Mouse (Mus musculus): ENCODE results near the gene Zfp536.
"Not testable (repeated sequence)": the region's sequence is repeated elsewhere in the genome, so short reads cannot be mapped to it uniquely, and the experiment has no call there.

Gene Zfp536

DNA sequence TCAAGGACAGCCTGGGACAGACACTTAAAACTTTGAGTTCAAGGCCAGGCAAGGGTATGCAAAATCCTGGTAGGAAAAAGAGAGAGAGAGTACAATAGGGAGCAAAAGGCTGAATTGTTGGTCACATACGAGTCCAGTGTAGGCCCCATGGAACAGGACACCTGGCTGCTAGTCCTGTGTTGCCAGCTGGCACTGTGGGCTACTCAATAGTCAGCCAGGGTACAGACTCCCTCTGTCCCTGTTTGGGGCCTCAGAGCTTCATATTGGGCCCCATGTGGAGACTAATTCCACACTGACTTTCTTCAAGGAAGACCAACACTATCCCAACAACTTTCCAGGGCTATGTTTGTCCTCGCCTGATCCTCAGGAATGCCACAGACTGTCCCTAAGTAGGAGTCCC is 87.1 kb downstream of the Zfp536 start:
- no peak for DNase-seq

- no peak for DNase-seq
Measured at GRCm38 (mm10) chr7:37685247-37685646, 88.2 kb downstream of the Zfp536 start.

GRCm38 (mm10) chr7:37681335-37681734 is 92.1 kb downstream of the Zfp536 start:
- no peak for DNase-seq

GRCm38 (mm10) chr7:37663676-37664365 is 109.6 kb downstream of the Zfp536 start:
- DNase-seq = no peak

DNA sequence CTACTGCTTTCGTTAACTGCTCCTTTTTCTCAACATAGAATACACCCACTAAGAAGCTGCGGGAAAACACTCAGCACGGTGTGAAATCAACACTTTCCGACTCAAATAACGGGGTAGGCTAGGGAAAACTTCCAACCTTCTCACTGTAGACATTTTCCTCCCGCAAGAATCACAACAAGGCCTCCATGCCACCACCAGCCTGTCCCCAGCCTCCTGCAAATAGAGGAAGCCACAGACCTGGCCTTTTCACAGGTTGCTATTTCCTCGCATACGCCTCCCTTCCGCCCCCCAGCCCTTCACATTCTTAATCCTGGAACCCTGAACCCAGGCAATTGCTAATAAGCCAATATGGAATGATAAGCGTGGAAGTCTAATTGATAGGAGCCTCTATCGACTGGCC is 124.8 kb downstream of the Zfp536 start:
- no peak for DNase-seq

DNA sequence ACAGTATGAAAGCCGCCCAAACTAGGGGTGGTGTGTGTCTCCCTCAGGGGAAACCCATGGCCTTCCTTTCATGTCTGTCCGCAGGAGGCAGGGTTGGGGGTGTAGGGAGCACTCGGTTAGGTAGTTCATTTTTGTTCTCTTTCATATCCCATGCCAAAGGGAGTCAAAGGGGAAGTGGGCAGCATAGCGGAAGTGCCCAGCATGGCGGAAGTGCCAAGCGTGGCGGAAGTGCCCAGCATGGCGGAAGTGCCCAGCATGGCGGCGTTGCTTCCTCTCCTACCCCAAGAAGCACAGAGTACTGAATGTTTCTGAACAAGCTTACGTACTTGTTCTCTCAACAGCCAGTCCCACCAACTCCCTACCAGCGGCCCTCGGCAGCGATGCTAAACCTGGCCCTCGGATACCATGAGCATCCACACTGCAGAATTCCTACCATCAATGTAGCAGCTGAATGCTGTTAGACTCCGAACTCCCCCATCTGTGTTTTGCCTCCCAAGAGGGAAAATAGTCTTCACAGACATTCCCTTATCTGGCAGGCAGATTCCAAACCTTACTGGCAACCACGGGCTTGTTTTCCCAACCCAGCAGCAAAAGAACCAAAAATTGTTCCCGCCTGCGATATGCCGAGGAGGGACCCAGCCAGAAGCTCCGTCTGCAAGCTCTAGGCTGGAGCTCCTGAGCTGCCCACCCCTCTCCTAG is 125.4 kb downstream of the Zfp536 start:
- DNase-seq = peak; percentile 45

- DNase-seq = no peak
Measured at GRCm38 (mm10) chr7:37639740-37640397, 133.6 kb downstream of the Zfp536 start.

GRCm38 (mm10) chr7:37634812-37635211 is 138.6 kb downstream of the Zfp536 start:
- no peak for DNase-seq

DNA sequence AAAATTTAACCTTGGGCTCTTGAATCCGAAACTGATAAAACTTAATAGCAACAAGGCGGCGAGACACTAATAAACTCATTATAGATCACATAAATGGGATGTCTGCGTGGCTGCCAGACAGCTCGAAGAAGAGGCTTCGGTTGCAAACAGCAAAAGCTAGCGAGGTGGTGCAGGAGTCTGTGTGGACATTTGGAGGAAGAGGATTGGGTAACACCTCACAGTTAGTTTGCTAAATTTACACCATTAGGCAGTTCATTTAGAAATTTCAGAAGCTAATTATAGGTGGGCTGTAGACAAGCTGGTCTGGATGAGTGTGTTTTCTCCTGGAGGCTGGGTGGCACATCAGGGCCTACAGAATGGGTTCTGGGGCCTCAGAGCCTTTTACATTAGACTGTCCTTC is 143.0 kb downstream of the Zfp536 start:
- no peak for DNase-seq

DNA sequence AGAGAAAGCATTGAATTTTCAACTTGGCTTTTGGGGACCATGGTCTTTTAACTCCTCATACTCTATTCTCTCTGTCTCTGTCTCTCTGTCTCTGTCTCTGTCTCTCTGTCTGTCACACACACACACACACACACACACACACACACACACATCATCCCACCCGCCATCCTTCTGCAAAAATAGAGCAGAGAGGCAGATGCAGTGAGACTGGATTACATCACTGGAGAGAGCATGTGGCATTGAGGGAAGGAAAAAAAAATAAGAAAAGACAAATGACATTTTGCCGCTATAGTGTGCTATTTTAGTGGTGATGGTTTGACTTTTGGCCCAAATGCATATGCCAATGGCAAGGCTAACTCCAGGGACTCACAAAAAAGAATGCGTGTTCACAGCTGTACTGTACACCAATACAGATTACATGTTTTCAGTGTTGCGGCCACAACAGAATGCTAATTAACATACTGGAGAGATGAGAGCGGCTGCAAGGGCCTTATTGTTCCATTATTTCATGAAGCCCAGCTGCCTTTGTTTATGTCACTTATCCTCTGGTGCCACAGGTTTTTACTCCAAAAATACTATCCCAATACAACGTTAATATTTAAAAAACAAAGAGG is 145.4 kb downstream of the Zfp536 start:
- DNase-seq = no peak

DNA sequence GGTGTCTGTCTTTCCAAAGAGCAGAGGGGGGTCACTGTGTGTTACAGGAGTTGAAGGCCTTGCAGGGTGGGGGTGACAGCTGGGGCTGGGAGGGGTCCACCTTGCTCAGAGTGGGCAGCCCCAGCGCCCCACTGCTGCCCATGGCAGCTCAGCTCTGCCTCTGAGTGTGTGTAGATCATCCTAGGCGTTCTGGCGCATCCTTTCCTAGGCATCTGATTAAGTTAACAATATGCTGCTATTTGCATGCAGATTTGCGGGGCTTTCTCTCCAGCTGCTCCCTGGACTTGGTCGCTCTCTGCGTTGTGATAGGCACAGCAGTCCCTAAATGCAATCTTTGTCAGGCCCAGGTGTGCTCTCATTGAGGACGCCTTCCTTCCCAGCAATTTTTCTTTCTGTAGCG is 147.7 kb downstream of the Zfp536 start:
- DNase-seq = no peak

GRCm38 (mm10) chr7:37624759-37625340 is 148.6 kb downstream of the Zfp536 start:
- DNase-seq = no peak

DNA sequence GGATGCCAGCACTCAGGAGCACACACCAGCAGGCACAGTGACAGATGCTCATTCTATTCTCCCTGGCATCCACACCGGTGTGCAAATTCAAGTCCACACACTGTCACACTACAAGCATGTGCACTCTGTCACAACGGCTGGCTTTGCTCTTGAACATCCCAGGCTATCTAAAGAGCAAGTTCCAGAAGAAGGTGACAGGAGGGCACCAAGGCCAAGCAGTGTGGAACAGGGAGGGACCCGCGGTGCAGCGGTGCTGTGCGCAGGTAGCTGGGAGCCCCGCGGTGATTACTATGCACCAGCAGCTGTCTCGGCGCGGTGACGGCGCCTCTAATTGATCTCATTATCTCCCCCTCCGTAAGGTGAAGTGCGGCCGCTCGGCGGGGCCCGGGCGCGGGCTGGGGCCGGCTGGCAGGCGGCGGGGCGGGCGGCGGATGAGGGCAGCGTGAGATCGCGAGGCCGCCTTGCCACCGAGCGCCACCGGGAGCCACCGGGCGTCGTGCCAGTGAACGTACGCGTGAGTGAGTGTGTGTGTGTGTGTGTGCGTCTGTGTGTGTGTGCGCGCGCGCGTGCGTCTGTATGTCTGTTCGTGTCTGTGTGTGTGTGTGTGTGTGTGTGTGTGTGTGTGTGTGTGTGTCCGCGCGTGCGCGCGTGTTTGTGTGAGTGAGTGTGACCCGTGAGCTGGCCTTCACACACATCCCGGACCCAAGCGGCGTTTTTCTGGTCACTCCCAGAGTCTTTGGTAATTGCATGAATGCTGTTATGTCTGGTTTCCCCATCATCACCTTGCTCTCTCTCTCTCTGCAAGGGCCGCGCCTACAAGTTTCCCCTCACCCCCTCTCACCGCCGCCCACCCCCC is 149.3 kb downstream of the Zfp536 start:
- peak; percentile 55 for DNase-seq

DNA sequence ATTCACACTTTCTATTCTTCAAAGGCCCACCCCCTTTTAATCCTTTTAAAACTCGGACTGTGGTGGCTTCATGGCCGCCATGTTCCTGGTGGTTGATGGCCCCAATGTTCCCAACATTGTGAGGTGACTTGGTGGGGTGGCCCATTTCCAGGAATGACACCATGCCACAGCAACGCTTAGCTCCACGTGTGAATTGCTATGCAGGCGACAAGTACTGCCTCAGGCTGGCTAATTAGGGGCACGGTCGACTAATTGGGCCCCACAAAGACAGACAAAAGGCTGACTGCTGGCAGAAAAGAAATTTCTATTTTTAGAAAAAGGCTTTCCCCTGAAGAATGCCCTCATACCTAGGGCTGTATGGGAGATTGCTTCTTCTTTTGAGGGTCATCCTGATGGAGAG is 154.2 kb downstream of the Zfp536 start:
- DNase-seq = no peak

GRCm38 (mm10) chr7:37617880-37618279 is 155.6 kb downstream of the Zfp536 start:
- DNase-seq = no peak

- no peak for DNase-seq
Measured at GRCm38 (mm10) chr7:37615932-37616331, 157.5 kb downstream of the Zfp536 start.

DNA sequence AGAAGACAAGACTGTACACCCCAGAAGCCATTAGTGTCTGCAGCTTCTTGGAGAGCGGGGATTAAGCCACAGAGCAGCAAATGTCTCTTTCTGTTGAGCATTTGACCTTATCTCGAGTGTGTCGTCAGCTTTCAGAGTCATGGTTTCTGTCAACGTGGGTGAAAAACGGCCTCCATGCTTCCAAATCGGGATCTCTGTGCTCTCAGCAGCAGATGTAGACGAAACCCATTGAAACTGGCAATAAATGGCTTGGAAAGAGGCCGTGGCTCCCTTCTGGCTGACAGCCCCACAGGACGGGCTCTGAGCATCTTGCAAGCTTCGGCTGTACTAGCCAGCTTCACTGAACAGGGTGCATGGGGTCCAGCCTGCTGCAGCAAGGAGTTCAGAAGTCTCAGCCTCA is 159.1 kb downstream of the Zfp536 start:
- no peak for DNase-seq

DNA sequence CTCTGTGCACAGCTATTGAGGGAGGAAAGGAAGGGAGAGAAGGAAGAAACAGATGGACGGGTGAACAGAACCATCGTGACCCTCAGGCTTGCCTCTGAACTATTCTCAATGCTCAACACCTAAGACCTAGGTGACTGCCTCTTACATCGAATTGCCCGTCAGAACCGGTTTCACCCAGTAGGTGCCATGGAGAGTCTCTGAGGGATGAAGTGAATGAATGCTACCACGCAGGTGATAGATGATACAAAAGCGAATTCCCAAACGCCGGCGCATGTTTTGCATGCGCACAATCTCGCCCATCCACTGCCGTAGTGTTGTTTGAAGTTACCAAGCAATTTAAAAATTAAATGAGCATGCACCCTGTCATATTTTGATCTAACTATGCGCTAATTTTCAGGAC is 164.9 kb downstream of the Zfp536 start:
- DNase-seq = no peak

GRCm38 (mm10) chr7:37607906-37608305 is 165.5 kb downstream of the Zfp536 start:
- DNase-seq = no peak

DNA sequence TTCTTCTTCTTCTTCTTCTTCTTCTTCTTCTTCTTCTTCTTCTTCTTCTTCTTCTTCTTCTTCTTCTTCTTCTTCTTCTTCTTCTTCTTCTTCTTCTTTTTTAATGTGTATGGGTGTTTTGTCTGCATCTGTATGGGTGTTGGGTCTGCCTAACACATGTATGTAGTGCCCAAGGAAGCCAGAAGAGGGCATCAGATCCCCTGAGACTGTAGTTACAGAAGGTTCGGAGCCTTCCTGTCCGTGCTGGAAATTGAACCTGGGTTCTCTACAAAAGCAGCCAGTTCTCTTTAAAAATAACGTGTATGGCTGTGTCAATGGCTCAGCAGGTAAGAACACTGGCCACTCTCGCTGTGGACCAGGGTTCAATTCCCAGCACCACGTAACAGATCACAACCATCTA is 167.0 kb downstream of the Zfp536 start:
- no peak for DNase-seq

GRCm38 (mm10) chr7:37603525-37603909 is 169.9 kb downstream of the Zfp536 start:
- not testable (repeated sequence) for DNase-seq

DNA sequence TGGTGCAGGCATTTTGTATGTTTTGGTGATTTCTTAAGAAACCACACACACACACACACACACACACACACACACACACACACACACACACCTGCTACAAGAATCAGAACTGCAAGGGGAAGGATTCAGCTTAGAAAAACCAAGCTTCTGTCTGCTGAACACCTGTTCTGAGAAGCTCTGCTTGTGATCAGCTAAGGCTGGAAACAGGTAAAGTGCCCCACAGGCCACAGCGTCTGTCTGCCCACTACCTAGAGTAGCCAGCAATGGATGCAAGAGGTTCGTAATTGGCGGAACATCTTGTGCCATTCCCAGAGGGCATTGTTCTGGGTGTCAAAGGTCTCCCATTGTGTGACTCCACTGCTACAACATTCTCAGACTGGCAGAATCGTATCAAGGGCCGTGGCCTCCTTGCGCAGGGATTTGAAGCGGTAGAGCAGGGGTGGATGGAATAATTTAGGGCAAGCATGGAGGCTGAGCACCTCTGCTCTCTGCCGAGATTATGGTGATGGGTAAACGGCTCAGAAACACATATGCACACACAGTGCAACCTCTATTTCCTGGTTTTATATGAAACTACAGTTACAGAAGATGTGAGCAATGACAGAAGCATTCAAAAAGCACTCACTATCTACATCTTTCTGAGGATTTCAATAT is 170.4 kb downstream of the Zfp536 start:
- no peak for DNase-seq

All from right cerebral cortex, postnatal 25 days (tissue).